Mouse (Mus musculus): ENCODE data around the gene Arhgap44.

- no peak for TF ChIP-seq CTCF (IDR thresholded peaks at IDR 0.05)
- no peak for TF ChIP-seq POLR2A (IDR thresholded peaks at IDR 0.05; ENCODE audit: insufficient read depth, low read depth, low read length)
Measured at GRCm38 (mm10) chr11:65170121-65170750, 7.5 kb upstream of the Arhgap44 start.

All from heart, adult 2 months (tissue).